ENCODE assay signal across 13 mouse cellular contexts in genomic region chr2:145769964-145770363, GRCm38 (mm10).
DNase-seq lines count a peak whose midpoint lies in the region; ATAC-seq and TF ChIP-seq lines count a peak whose summit lies in the region.
"Had no signal": no experiment of that assay in that cellular context is flagged by ENCODE, and none has a peak within 500 bp of the region (broad histone marks: within the 10 kb centered on the region; RNA-seq: fewer than 3 reads in every experiment).

No protein-coding gene starts in this region.

- DNase-seq in forebrain, embryonic 10.5 days (ENCODE audit: extremely low spot score, low spot score) = peak; percentile 51
- no peak for DNase-seq in kidney, postnatal 36 days
- DNase-seq in B cell, adult 2 months = no peak
- DNase-seq in kidney, adult 2 months = no peak
- DNase-seq: adrenal gland, adult 2 months; gastrocnemius, postnatal 25 days; lung, embryonic 14.5 days; right cerebral cortex, adult 18-20 months; thymus, postnatal 4 days had no signal

- H3K36me3 ChIP-seq in forebrain, embryonic 10.5 days (replicated peaks) = no peaks in the 10 kb centered on the region
- H3K36me3 ChIP-seq in forebrain, embryonic 16.5 days (ENCODE audit: control insufficient read depth, insufficient read depth) = no peaks in the 10 kb centered on the region
- peaks cover 6% of the 10 kb centered on the region; the same call in 1 of the 2 replicates for H3K36me3 ChIP-seq in kidney, embryonic 16.5 days (ENCODE audit: insufficient read depth, low read length)
- H3K36me3 ChIP-seq in forebrain, embryonic 12.5 days (replicated peaks) = no peaks in the 10 kb centered on the region
- no peaks in the 10 kb centered on the region for H3K36me3 ChIP-seq in neural tube, embryonic 12.5 days
- H3K36me3 ChIP-seq in kidney, adult 2 months (ENCODE audit: control insufficient read depth, insufficient read depth, low read length) = no peaks in the 10 kb centered on the region

- WGBS in forebrain, embryonic 10.5 days = 21% methylated on average over 10 of the region's 10 CpGs
- WGBS in forebrain, embryonic 16.5 days = 5% methylated on average over 10 of the region's 10 CpGs
- 60% methylated on average over 10 of the region's 10 CpGs for WGBS in kidney, embryonic 16.5 days
- WGBS in forebrain, embryonic 12.5 days = 7% methylated on average over 10 of the region's 10 CpGs
- WGBS in neural tube, embryonic 12.5 days = 12% methylated on average over 10 of the region's 10 CpGs
- 65% methylated on average over 10 of the region's 10 CpGs for WGBS in kidney, adult 2 months

- peaks cover 45% of the 10 kb centered on the region for H3K27me3 ChIP-seq in forebrain, embryonic 10.5 days (ENCODE audit: poor library complexity, severe bottlenecking)
- H3K27me3 ChIP-seq in forebrain, embryonic 16.5 days (replicated peaks; ENCODE audit: control insufficient read depth, insufficient read depth, low read length) = no peaks in the 10 kb centered on the region
- no peaks in the 10 kb centered on the region for H3K27me3 ChIP-seq in kidney, embryonic 16.5 days (ENCODE audit: insufficient read depth, low read length)
- H3K27me3 ChIP-seq in forebrain, embryonic 12.5 days = peaks cover 36% of the 10 kb centered on the region
- no peaks in the 10 kb centered on the region for H3K27me3 ChIP-seq in neural tube, embryonic 12.5 days (replicated peaks)
- no peaks in the 10 kb centered on the region for H3K27me3 ChIP-seq in kidney, adult 2 months (replicated peaks; ENCODE audit: control insufficient read depth, insufficient read depth, low read length)

- H3K4me3 ChIP-seq in forebrain, embryonic 10.5 days = peak overlapping the region; percentile 18
- no peak overlapping the region for H3K4me3 ChIP-seq in forebrain, embryonic 16.5 days (replicated peaks; ENCODE audit: low read length)
- H3K4me3 ChIP-seq in kidney, embryonic 16.5 days (ENCODE audit: low read length) = no peak overlapping the region
- H3K4me3 ChIP-seq in forebrain, embryonic 12.5 days (replicated peaks) = no peak overlapping the region
- H3K4me3 ChIP-seq in neural tube, embryonic 12.5 days = no peak overlapping the region
- H3K4me3 ChIP-seq in kidney, adult 2 months (ENCODE audit: insufficient read depth, low read depth, low read length) = no peak overlapping the region

- H3K4me2 ChIP-seq in forebrain, embryonic 16.5 days (ENCODE audit: low read length) = no peak overlapping the region; the same call in 1 of the 2 replicates
- no peak overlapping the region for H3K4me2 ChIP-seq in kidney, embryonic 16.5 days (replicated peaks; ENCODE audit: low read depth, low read length)
- H3K4me2 ChIP-seq in forebrain, embryonic 12.5 days = peak overlapping the region; percentile 28
- peak overlapping the region; percentile 27 for H3K4me2 ChIP-seq in neural tube, embryonic 12.5 days (replicated peaks)
- H3K4me2 ChIP-seq: lung, embryonic 14.5 days had no signal

- no peaks in the 10 kb centered on the region for H3K9me3 ChIP-seq in forebrain, embryonic 10.5 days
- no peaks in the 10 kb centered on the region for H3K9me3 ChIP-seq in forebrain, embryonic 16.5 days (ENCODE audit: control insufficient read depth, low read length)
- H3K9me3 ChIP-seq in kidney, embryonic 16.5 days (ENCODE audit: low read length) = no peaks in the 10 kb centered on the region
- no peaks in the 10 kb centered on the region for H3K9me3 ChIP-seq in forebrain, embryonic 12.5 days
- H3K9me3 ChIP-seq in neural tube, embryonic 12.5 days = no peaks in the 10 kb centered on the region

- H3K27ac ChIP-seq in forebrain, embryonic 10.5 days = peak overlapping the region; percentile 53; the same call in 1 of the 2 replicates
- no peak overlapping the region for H3K27ac ChIP-seq in forebrain, embryonic 16.5 days (ENCODE audit: low read length)
- H3K27ac ChIP-seq in kidney, embryonic 16.5 days (ENCODE audit: low read length) = no peak overlapping the region
- no peak overlapping the region for H3K27ac ChIP-seq in forebrain, embryonic 12.5 days
- H3K27ac ChIP-seq in neural tube, embryonic 12.5 days = no peak overlapping the region
- no peak overlapping the region for H3K27ac ChIP-seq in kidney, adult 2 months (ENCODE audit: insufficient read depth, low read depth, low read length)

- peaks cover 26% of the 10 kb centered on the region for H3K4me1 ChIP-seq in forebrain, embryonic 10.5 days
- H3K4me1 ChIP-seq in forebrain, embryonic 16.5 days (replicated peaks; ENCODE audit: control insufficient read depth, insufficient read depth, low read length) = peaks cover 10% of the 10 kb centered on the region
- peaks cover 19% of the 10 kb centered on the region for H3K4me1 ChIP-seq in kidney, embryonic 16.5 days (ENCODE audit: insufficient read depth, low read length)
- H3K4me1 ChIP-seq in forebrain, embryonic 12.5 days = peaks cover 8% of the 10 kb centered on the region
- peaks cover 14% of the 10 kb centered on the region for H3K4me1 ChIP-seq in neural tube, embryonic 12.5 days
- H3K4me1 ChIP-seq in kidney, adult 2 months (ENCODE audit: control insufficient read depth, insufficient read depth, low read length) = peaks cover 4% of the 10 kb centered on the region; the same call in 1 of the 2 replicates

- TF ChIP-seq CTCF in kidney, adult 2 months (conservative IDR thresholded peaks at IDR 0.05; ENCODE audit: insufficient read depth, insufficient read length, low read depth, low read length) = no peak

- TF ChIP-seq POLR2A in kidney, adult 2 months (IDR thresholded peaks at IDR 0.05; ENCODE audit: low read depth, low read length) = no peak

- no peak overlapping the region for H3K9ac ChIP-seq in forebrain, embryonic 16.5 days (replicated peaks; ENCODE audit: low read depth, low read length)
- H3K9ac ChIP-seq in kidney, embryonic 16.5 days (replicated peaks; ENCODE audit: low read length) = no peak overlapping the region
- H3K9ac ChIP-seq in forebrain, embryonic 12.5 days = no peak overlapping the region
- no peak overlapping the region for H3K9ac ChIP-seq in neural tube, embryonic 12.5 days
- H3K9ac ChIP-seq: lung, embryonic 14.5 days had no signal

- ATAC-seq in forebrain, embryonic 16.5 days = no peak
- ATAC-seq in kidney, embryonic 16.5 days (ENCODE audit: low FRiP score, low TSS enrichment) = peak; percentile 41; the same call in 1 of the 2 replicates
- ATAC-seq in forebrain, embryonic 12.5 days (ENCODE audit: low FRiP score) = peak; percentile 49
- ATAC-seq in neural tube, embryonic 12.5 days (ENCODE audit: low FRiP score, low read depth) = peak; percentile 39; the same call in 1 of the 2 replicates

Comparison
In these comparisons a context has a peak if more than half of its experiments do, and no peak if none do; other contexts are left out.
1. H3K4me2 ChIP-seq: peak in forebrain, embryonic 12.5 days (single experiment) and neural tube, embryonic 12.5 days (single experiment); none in forebrain, embryonic 16.5 days (single experiment) and kidney, embryonic 16.5 days (single experiment).